Mouse (Mus musculus) testis, adult 2 months (tissue): ENCODE data around the gene AY358078.

Experiments used
- CTCF ChIP-seq: fragments of 200-500 bp; IDR thresholded peaks from 2 replicates; pipeline ENCODE4 v1.5.1; 2012; ENCODE audit warnings: low read depth, mild to moderate bottlenecking, inconsistent platforms, low read length, moderate library complexity; ENCODE audit not compliant: control insufficient read depth, insufficient read depth, insufficient replicate concordance
- POLR2A ChIP-seq: fragments of 200-500 bp; IDR thresholded peaks from 2 replicates; pipeline ENCODE4 v1.6.1; 2012; ENCODE audit warnings: low read depth, mild to moderate bottlenecking, inconsistent platforms, low read length, moderate library complexity; ENCODE audit not compliant: control insufficient read depth

- TF ChIP-seq CTCF (no peak), POLR2A (no peak)
These were observed 71.9 kb downstream of the AY358078 start for GRCm38 (mm10) chr14:51871741-51872140.
